Mouse (Mus musculus): Measurements from ENCODE around the gene Lcn2. TPM values are rescaled to one million over a fixed set of nuclear protein-coding genes. Genes with fewer than 3 reads are reported as not detected.
"Not testable (repeated sequence)": the region's sequence is repeated elsewhere in the genome, so short reads cannot be mapped to it uniquely, and the experiment has no call there.

The Lcn2 gene
- total RNA-seq, 2 experiments from 2014 or later, result 682 to 3,591 TPM

DNA sequence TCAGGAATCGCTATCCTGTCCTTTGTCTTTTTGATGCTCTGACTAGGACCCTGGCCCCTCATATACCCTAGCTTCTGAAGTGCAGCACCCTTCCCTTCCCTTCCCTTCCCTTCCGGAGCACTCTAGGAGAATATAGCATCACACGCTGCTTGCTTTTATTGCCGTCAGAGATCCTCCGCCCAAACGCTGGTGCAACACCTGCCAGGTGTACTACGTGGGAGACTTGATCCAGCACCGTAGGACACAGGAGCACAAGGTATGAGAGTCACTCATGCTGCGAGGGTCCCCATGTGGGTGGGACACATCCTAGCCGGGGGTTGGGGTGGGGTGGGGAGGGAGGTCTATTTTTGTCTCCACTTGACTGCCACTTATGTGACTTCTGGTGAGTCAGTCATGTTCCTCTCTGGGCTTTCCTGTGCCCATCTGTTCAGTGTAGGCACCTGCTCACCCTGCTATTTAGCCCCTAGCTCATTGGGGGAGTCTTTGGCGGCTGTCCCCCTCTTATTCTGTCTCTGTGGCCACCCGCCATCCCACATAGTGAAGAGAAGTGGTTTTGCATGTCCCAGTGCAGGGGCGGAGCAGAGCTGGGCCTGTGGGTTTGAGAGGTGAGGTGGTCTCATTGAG is 12.6 kb downstream of the Lcn2 start:
- ATAC-seq (ENCODE audit: poor library complexity, severe bottlenecking), result no peak

GRCm38 (mm10) chr2:32374191-32374590 is 13.9 kb downstream of the Lcn2 start:
- ATAC-seq (ENCODE audit: poor library complexity, severe bottlenecking), result no peak

DNA sequence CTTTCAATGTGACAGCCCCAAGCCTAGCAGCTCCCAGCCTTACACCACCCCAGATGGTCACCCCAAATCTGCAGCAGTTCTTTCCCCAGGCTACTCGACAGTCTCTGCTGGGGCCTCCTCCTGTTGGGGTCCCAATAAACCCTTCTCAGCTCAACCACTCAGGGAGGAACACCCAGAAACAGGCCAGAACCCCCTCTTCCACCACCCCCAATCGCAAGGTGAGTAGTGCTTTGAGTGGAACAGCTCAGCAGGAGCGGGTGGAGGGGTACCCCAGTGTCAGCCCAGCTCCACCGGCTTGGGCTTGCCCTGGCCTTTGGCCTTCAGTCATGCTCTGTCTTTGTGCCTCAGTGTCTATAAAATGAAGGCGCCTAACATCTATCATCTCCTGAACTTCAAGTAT is 20.7 kb downstream of the Lcn2 start:
- no peak for ATAC-seq (ENCODE audit: poor library complexity, severe bottlenecking)

- no peak for ATAC-seq (ENCODE audit: poor library complexity, severe bottlenecking)
Observed at GRCm38 (mm10) chr2:32364121-32364520, 23.9 kb downstream of the Lcn2 start.

DNA sequence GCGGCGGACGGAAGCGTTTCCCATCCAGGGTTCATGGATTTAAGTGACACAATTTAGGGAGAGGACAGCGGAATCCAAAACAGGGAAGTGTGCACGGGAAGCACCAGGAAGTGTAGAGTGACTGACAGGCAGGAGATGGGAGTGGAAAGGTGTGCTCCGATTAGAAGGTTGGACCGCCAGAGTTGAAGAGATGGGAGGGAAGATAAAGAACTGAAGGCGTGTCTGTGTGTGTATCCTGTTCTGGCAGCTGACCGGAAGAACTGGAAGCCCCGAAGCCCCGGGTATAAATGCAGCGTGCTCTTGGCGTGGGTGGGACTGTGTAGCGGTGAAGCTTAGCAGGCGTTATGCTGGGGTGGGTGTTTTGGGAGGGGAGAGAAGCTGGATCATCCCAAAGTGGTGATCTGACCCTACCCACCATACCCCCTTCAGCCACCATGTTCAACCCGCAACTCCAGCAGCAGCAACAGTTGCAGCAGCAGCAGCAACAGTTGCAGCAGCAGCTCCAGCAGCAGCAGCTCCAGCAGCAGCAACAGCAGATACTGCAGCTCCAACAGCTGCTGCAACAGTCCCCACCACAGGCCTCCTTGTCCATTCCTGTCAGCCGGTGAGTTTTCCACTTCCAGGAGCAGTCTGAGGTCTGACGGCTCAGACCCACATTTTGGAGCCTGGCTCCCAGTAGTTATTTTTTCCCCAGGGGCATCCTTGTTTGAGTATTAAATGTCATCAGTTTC is 24.5 kb downstream of the Lcn2 start:
- ATAC-seq (ENCODE audit: poor library complexity, severe bottlenecking), result peak; percentile 26

DNA sequence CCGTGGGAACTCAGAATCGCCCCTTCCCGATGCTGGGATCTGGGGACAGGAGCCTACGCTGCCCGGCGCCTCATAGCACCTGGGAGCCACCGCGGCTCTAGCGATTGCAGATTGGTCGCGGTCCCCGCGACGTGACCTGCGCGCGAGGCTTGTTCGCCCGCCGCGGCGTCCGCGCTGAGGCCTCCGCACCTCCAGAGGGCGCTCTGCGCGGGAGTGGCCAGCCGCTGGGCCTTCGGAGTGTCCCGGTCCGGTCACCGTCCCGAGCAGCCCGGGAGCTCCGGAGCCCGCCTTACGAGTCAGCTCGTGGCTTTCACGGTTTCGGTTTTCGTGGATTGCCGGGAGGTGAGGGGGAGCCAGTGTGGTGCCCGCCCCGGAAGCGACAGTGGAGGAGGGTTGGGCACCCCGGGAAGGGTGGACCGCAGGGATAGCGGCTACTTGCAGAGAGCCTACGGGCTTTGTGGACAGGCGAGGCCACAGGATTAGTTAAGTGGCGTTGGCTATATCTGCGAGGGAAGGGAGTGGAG is 25.2 kb downstream of the Lcn2 start:
- peak; percentile 87 for ATAC-seq (ENCODE audit: poor library complexity, severe bottlenecking)

DNA sequence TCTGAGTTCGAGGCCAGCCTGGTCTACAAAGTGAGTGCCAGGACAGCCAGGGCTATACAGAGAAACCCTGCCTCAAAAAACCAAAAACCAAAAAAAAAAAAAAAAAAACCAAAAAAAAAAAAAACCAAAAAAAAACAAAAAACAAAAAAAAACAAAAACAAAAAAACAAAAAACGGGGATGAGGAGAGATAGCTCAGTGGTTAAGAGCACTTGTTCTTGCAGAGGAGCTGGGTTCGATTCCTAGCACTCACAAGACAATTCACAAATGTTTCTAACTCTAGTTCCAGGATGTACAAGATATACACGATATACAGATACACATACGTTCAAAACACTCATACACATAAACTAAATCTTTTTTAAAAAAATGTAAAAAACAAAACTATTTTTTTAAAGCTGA is 25.8 kb downstream of the Lcn2 start:
- not testable (repeated sequence) for ATAC-seq (ENCODE audit: poor library complexity, severe bottlenecking)

DNA sequence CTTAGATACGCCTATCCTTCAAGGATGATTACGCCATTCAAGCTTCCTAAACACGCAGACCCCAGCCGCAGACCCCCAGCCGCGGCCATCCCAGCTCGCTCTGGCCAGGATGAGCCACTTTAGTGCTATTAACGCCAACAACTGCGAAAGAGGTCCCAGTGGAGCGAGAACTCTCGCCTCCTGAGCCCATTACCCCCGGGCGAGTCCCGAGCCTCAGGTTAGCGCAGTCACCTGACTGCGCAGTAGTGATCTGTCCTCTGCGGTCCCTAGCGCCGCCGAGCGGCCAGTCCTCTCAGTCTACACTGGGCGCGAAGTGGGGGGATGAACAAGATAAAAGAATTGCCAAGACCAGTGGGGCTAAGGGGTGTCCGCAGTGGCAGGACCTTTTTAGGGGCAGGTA is 26.6 kb downstream of the Lcn2 start:
- ATAC-seq (ENCODE audit: poor library complexity, severe bottlenecking), result peak; percentile 60

GRCm38 (mm10) chr2:32360741-32361140 is 27.3 kb downstream of the Lcn2 start:
- no peak for ATAC-seq (ENCODE audit: poor library complexity, severe bottlenecking)

- no peak for ATAC-seq (ENCODE audit: poor library complexity, severe bottlenecking)
Observed at GRCm38 (mm10) chr2:32358381-32358780, 29.7 kb downstream of the Lcn2 start.

DNA sequence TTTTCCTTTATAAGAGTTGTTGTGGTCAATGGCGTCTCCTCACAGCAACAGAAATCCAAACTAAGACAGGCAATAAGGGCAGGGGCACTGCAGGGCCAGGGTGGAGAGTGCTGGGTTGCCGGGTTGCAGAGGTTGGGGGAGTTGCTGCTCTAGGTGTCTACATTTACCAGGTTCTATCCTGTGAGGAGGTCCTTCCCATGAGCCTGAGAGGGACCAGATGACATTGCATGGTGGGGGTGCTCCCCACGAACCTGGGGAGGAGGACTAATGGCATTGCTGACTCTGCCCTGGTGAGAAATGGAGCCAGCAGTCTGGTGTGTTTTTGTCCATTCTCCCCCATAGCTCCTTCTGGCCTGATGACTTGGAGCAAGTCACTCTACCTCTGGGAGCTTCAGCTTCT is 30.3 kb downstream of the Lcn2 start:
- ATAC-seq (ENCODE audit: poor library complexity, severe bottlenecking), result no peak

GRCm38 (mm10) chr2:32356216-32356615 is 31.8 kb downstream of the Lcn2 start:
- no peak for ATAC-seq (ENCODE audit: poor library complexity, severe bottlenecking)

GRCm38 (mm10) chr2:32354336-32354895 is 33.6 kb downstream of the Lcn2 start:
- ATAC-seq (ENCODE audit: poor library complexity, severe bottlenecking), result no peak

DNA sequence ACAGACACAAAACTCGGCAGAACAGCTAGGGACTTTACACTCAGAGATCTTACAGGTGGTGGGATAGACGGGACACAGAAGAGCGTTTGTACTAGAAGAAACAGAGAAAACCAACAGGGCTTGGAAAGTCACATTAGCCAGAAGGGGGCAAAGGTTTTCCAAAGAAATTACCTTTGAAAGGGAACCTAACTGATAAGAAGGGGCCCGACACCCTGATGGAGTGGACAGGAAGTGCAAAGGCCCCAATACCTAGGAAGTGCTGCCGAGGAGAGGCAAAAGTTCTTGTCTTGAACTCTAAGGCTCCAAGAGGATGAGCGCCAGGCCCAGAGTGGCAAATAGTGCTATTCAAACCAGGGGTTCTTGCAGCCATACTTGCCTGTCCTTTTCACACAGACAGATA is 34.2 kb downstream of the Lcn2 start:
- ATAC-seq (ENCODE audit: poor library complexity, severe bottlenecking), result no peak

GRCm38 (mm10) chr2:32353007-32353542 is 35.0 kb downstream of the Lcn2 start, which contains the start of gene Dnm1:
TSS of gene Dnm1 (minus strand) at chr2:32353338.
- ATAC-seq (ENCODE audit: poor library complexity, severe bottlenecking), result peak; percentile 95

DNA sequence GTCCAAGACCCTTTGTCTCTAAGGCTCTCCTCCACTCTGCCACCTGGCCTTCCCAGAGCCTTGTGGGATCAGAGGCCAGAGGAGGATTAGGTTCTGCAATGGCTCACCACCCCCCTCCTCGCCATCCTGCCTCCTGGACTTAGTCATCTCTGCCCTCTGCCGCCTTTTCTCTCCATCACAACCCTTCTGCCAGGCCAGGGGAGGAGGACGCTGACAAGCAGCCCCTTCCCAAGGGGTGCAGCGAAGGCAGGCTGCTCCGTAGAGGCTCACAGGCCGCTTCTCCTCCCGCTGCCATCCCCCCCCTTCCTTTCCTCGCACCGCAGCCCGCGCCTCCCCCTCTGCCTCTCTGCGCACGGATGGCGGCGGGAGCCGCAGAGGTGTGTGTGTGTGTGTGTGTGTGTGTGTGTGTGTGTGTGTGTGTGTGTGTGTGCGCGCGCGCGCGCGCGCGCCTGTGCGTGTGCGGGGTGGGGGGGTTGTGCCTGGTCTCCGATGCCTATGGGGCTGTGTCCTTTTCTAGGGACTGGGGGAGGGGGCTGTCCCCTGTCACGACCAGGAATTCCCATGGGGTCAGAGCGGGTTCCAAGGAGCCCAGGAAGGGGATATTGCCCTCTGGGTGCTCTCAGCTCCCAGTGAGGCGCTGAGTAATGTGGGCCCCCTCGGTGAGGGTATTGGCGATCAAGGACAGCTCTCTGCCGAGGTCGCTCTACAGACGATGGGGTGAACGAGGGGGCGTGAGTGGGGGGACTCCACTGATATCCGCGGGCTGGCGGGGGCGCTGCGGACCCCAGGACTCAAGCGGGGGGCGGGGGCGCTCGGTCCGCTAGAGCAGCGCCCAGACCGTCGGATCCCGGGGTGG is 35.7 kb downstream of the Lcn2 start, which contains the start of gene Ciz1:
TSS of gene Ciz1 (plus strand) at position 177 of the 856 bp plus-strand sequence.
- no peak for ATAC-seq (ENCODE audit: poor library complexity, severe bottlenecking)

- ATAC-seq (ENCODE audit: poor library complexity, severe bottlenecking), result no peak
Observed at GRCm38 (mm10) chr2:32351471-32351961, 36.5 kb downstream of the Lcn2 start.

GRCm38 (mm10) chr2:32350471-32351051 is 37.5 kb downstream of the Lcn2 start:
- ATAC-seq (ENCODE audit: poor library complexity, severe bottlenecking), result no peak

GRCm38 (mm10) chr2:32349625-32350255 is 38.3 kb downstream of the Lcn2 start:
- ATAC-seq (ENCODE audit: poor library complexity, severe bottlenecking), result no peak

- no peak for ATAC-seq (ENCODE audit: poor library complexity, severe bottlenecking)
Observed at GRCm38 (mm10) chr2:32348311-32348710, 39.7 kb downstream of the Lcn2 start.
